Mouse (Mus musculus) naive thymus-derived CD4-positive, alpha-beta T cell, adult 2 months (primary cell): ENCODE measurements at regions not wholly inside any gene's neighbourhood (a gene's known extent, or its start where the extent isn't known, plus 50 kb on each side); places are given as distances from the start of the nearest gene placed in this dataset.

Source experiments
- DNase-seq: peaks from one replicate; pipeline ENCODE4 v3.0.0-alpha.2; 2011; ENCODE audit warnings: low read depth

GRCm38 (mm10) chr6:99824808-99825207 is 98.6 kb upstream of the Prok2 start:
- no peak for DNase-seq

- DNase-seq, result no peak
These were observed 96.3 kb upstream of the Prok2 start for GRCm38 (mm10) chr6:99822471-99822870.

GRCm38 (mm10) chr6:99819255-99819929 is 93.2 kb upstream of the Prok2 start:
- DNase-seq, result no peak

- DNase-seq, result no peak
These were observed 92.3 kb upstream of the Prok2 start for GRCm38 (mm10) chr6:99818486-99818885.

- DNase-seq, result no peak
These were observed 91.1 kb upstream of the Prok2 start for GRCm38 (mm10) chr6:99817245-99817644.

GRCm38 (mm10) chr6:99813102-99813501 is 86.9 kb upstream of the Prok2 start:
- no peak for DNase-seq

- DNase-seq, result no peak
These were observed 85.7 kb upstream of the Prok2 start for GRCm38 (mm10) chr6:99811842-99812241.

GRCm38 (mm10) chr6:99810974-99811798 is 85.0 kb upstream of the Prok2 start:
- no peak for DNase-seq

- DNase-seq, result no peak
These were observed 78.7 kb upstream of the Prok2 start for GRCm38 (mm10) chr6:99804905-99805245.

- peak; percentile 83 for DNase-seq
These were observed 78.1 kb upstream of the Prok2 start for GRCm38 (mm10) chr6:99803983-99804904.

GRCm38 (mm10) chr6:99800919-99801318 is 74.7 kb upstream of the Prok2 start:
- no peak for DNase-seq

GRCm38 (mm10) chr6:99800324-99800723 is 74.1 kb upstream of the Prok2 start:
- no peak for DNase-seq

- DNase-seq, result no peak
These were observed 70.2 kb upstream of the Prok2 start for GRCm38 (mm10) chr6:99796390-99796789.

- DNase-seq, result no peak
These were observed 67.4 kb upstream of the Prok2 start for GRCm38 (mm10) chr6:99793546-99793945.

- no peak for DNase-seq
These were observed 66.2 kb upstream of the Prok2 start for GRCm38 (mm10) chr6:99792353-99792752.

GRCm38 (mm10) chr6:99786977-99787376 is 60.8 kb upstream of the Prok2 start:
- DNase-seq, result no peak

- DNase-seq, result peak; percentile 44
These were observed 59.0 kb upstream of the Prok2 start for GRCm38 (mm10) chr6:99785212-99785611.

GRCm38 (mm10) chr6:99784804-99785203 is 58.6 kb upstream of the Prok2 start:
- DNase-seq, result no peak

- DNase-seq, result no peak
These were observed 58.1 kb upstream of the Prok2 start for GRCm38 (mm10) chr6:99784285-99784684.

GRCm38 (mm10) chr6:99782996-99783395 is 56.8 kb upstream of the Prok2 start:
- peak; percentile 54 for DNase-seq
